Mouse (Mus musculus) heart, embryonic 11.5 days (tissue): ENCODE results near the gene Dennd1a. TPM values are rescaled to one million over a fixed set of nuclear protein-coding genes. Genes with fewer than 3 reads are reported as not detected.

Experiments used
- ATAC-seq: fragments of 200-750 bp; cut with Nextera tagmentation; replicated peaks from 2 replicates; pipeline ENCODE4 v1.8.0; 2017; ENCODE audit warnings: moderate library complexity; ENCODE audit not compliant: insufficient number of reproducible peaks, low FRiP score, low TSS enrichment
- H3K27ac ChIP-seq: fragments of 300-500 bp; sonication (generic); 2 replicates; pipeline ENCODE4 v1.5.1; 2014; ENCODE audit warnings: mild to moderate bottlenecking, low read depth, low read length
- H3K27me3 ChIP-seq: fragments of 300-500 bp; sonication (generic); 2 replicates; pipeline ENCODE4 v1.6.1; 2014; ENCODE audit warnings: mild to moderate bottlenecking, low read length, mixed read lengths; ENCODE audit not compliant: control insufficient read depth, insufficient read depth
- H3K36me3 ChIP-seq: fragments of 300-500 bp; sonication (generic); 2 replicates; pipeline ENCODE4 v1.6.1; 2014; ENCODE audit warnings: mild to moderate bottlenecking, low read length, moderate library complexity, mixed read lengths; ENCODE audit not compliant: control insufficient read depth, insufficient read depth
- H3K4me1 ChIP-seq: fragments of 300-500 bp; sonication (generic); 2 replicates; pipeline ENCODE4 v1.6.1; 2014; ENCODE audit warnings: low read length; ENCODE audit not compliant: control insufficient read depth, insufficient read depth
- H3K4me2 ChIP-seq: fragments of 300-500 bp; sonication (generic); 2 replicates; pipeline ENCODE4 v1.6.1; 2014; ENCODE audit warnings: mild to moderate bottlenecking, moderate library complexity
- H3K4me3 ChIP-seq: fragments of 300-500 bp; sonication (generic); 2 replicates; pipeline ENCODE4 v1.5.1; 2014; ENCODE audit warnings: low read depth, low read length
- H3K9ac ChIP-seq: fragments of 300-500 bp; sonication (generic); 2 replicates; pipeline ENCODE4 v1.6.1; 2014; ENCODE audit warnings: mild to moderate bottlenecking, low read depth, low read length, moderate library complexity
- H3K9me3 ChIP-seq: fragments of 300-500 bp; sonication (generic); replicated peaks from 2 replicates; pipeline ENCODE4 v1.6.1; 2016; ENCODE audit warnings: low read length; ENCODE audit not compliant: control insufficient read depth
- WGBS: fragments of 180-500 bp; shearing (Covaris S2); extraction: QIAGEN DNeasy Blood & Tissue Kit; methylation state at CpG from one replicate; pipeline ENCODE4 v1.1.7; 2014; ENCODE audit not compliant: insufficient replicate concordance; 5-methylcytosine and 5-hydroxymethylcytosine counted together
- polyA plus RNA-seq: library from polyadenylated mRNA; unstranded; fragments of >200 nt; fragmentation: Nextera tagmentation; extraction: Ambion mirVana; gene quantifications from 2 replicates; pipeline ENCODE4 v1.2.1, GENCODE M21; 2014

Dennd1a gene
- 7.2 and 9.6 TPM in 2 replicates for polyA plus RNA-seq

DNA sequence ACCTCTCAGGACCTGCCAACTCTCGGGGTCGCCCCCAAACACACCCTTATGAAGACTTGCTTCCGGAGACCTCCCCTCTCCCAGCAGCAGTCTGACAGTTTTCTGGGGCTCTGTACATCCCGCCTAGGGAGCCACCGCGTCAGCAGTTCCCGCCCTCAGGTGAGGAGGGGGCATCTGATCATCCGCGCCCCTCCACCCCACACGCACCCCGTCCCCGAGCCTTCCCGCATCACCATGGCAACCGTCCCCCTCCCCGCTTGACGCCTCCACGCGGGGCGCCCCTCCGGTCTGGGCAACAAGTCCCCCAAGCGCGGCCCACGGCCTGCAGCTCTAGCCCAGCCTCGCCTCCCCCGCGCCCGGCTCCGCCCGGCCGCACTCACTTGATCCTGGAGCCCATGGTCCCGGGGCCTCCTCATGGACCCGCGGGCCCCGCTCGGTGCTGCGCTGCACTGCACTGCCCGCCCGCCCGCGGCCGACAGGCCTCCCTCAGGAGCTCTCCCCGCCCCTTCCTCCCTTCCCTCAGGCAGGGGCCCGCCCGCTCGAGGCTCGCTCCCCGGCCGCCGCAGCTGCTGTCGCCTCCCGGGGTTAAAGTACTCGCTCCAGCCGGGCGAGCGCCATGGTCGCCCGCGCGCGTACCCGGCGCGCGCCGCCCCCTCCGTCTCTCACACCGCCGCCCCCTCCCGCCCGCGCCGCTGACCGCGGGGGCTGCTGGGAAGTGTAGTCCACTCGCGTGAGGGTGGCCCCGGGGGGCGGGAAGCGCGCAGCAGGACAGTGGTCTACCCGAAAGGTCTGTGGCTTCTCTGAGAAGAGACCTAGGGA is at the start of gene Dennd1a:
Gene Dennd1a (minus strand): TSS at position 658 of the 819 bp plus-strand sequence.
- H3K27me3 ChIP-seq = no peaks in the 10 kb centered on the region
- no peaks in the 10 kb centered on the region for H3K9me3 ChIP-seq
- peak within 1 kb of the TSS; percentile 76 for H3K4me2 ChIP-seq
- peak; percentile 90 for ATAC-seq
- under 1% methylated on average over 80 of the region's 81 CpGs for WGBS
- H3K36me3 ChIP-seq = no peaks in the 10 kb centered on the region
- H3K4me1 ChIP-seq = peaks cover 7% of the 10 kb centered on the region; the same call in 1 of the 2 replicates
- peak within 1 kb of the TSS; percentile 91 for H3K27ac ChIP-seq
- H3K4me3 ChIP-seq = peak within 1 kb of the TSS; percentile 94
- H3K9ac ChIP-seq = peak within 1 kb of the TSS; percentile 91

DNA sequence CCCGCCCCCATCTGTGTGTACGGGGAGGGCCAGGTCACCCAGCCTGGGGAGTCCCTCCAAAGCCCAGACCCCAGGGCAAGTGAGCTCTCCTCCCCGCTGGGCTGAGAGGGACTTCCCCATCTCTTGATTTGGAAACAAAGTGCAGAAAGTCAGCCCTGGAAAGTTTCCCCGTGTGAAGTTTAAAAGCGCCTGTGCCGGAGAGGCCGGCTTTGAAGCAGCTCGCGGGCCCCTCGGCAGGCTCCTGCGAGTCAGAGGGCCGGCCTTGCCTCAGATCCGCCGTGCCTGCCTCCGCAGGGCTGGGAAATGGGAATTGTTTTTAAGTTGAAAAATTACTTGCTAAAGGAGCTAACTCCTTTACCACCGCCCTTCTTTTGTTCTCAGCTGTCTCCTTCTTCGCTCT is 49.4 kb upstream of the Dennd1a start:
- peak overlapping the region; percentile 55 for H3K4me2 ChIP-seq
- peaks cover 88% of the 10 kb centered on the region for H3K27me3 ChIP-seq
- 3% methylated on average over 17 of the region's 17 CpGs for WGBS
- peak overlapping the region; percentile 23 for H3K4me3 ChIP-seq
- no peak for ATAC-seq
- H3K9me3 ChIP-seq = no peaks in the 10 kb centered on the region
- peaks cover 9% of the 10 kb centered on the region for H3K4me1 ChIP-seq
- H3K9ac ChIP-seq = no peak overlapping the region
- H3K27ac ChIP-seq = no peak overlapping the region
- no peaks in the 10 kb centered on the region for H3K36me3 ChIP-seq

DNA sequence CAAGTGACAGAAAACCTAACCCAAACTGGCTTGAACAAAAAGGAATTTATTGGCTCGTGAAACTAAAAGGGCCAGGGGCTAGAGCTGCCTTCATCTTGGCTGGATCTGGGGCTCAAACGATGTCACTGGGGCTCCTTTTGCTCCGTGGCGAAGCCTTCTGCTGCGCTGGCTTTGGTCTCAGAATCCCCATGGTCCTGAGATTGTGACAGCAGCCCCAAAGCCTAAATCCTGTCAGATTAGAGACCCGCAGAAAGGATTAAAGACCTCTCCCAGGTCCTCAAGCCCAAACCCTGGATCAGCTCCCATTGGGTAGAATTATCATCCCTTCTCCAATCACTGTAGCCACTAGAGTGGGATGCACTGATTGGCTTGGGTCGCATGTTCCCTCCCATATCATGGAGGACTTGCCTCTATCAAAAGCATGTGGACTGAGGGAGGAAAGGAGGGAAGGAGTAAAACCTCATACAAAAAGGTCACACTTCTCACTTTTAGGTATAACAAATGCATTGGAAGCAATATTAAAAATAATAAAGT is 46.5 kb upstream of the Dennd1a start:
- H3K9ac ChIP-seq = no peak overlapping the region
- H3K4me1 ChIP-seq = peaks cover 3% of the 10 kb centered on the region; the same call in 1 of the 2 replicates
- peaks cover 61% of the 10 kb centered on the region for H3K27me3 ChIP-seq
- H3K4me3 ChIP-seq = no peak overlapping the region
- WGBS = 30% methylated on average over 7 of the region's 7 CpGs
- H3K36me3 ChIP-seq = no peaks in the 10 kb centered on the region
- H3K27ac ChIP-seq = no peak overlapping the region
- no peak for ATAC-seq
- H3K9me3 ChIP-seq = no peaks in the 10 kb centered on the region
- no peak overlapping the region for H3K4me2 ChIP-seq

DNA sequence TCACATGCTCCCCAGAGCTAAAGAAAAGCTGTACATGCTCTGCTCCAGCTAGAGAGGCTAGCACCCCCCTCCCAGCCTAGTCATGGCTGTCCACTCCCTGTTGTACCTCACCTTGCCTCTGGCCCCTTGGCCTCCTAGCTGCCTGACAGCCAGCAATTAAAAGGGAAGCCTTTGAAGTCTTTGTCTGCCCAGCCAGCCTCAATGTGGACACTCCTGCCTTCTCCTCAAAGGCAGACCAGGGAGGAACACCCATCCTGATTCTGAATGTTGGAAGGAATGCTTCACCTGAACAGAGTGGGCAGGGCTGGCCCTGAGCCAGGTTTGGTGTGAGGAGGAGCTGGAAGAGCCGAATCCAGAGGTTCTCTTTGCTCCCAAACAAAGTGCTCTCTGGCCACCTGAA is 39.5 kb upstream of the Dennd1a start:
- ATAC-seq = no peak
- 56% methylated on average over 1 of the region's 1 CpGs for WGBS
- Histone ChIP-seq H3K4me3 (no peak overlapping the region), H3K9ac (no peak overlapping the region), H3K36me3 (no peaks in the 10 kb centered on the region), H3K27ac (no peak overlapping the region), H3K27me3 (peaks cover 5% of the 10 kb centered on the region; the same call in 1 of the 2 replicates), H3K9me3 (no peaks in the 10 kb centered on the region), H3K4me1 (no peaks in the 10 kb centered on the region), H3K4me2 (no peak overlapping the region)

DNA sequence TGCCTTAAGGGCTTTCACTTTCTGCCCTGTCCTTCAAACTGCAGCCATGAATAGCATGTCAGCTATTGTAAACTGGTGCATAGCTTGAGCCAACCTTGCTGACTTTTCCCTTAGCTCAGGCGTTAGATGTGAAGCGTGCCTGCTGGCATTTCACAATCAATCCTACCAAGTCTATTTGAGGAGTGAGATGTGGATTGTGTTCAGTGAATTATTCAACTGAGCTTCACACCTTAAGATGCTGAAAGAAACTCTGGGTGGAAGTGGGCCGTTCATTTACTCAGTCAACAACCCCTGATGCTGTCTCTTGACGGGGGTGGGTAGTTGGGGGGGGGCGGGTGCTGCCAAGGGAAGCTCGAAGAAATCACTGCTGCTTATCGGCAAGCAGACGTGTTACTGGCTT is 36.2 kb upstream of the Dennd1a start:
- peaks cover 3% of the 10 kb centered on the region; the same call in 1 of the 2 replicates for H3K27me3 ChIP-seq

DNA sequence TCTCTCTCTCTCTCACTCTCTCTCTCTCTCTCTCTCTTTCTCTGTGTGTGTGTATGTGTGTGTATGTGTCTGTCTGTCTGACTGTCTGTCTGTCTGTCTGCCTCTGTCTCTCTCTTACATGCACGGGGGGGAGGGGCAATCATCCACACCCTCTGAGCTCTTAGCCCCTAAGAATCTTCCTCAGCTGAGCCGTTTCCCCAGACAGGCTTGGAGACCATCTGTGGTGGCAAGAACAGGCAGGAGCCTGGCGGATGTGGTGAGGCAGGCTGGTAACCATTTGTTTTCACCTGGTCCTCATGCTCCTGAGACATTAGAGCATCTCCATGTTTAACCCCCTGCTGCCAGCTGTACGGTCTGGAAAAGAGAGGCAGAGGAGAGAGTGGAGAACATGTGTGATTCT is 33.7 kb upstream of the Dennd1a start:
- no peaks in the 10 kb centered on the region for H3K36me3 ChIP-seq
- no peak overlapping the region for H3K27ac ChIP-seq
- no peak overlapping the region for H3K4me2 ChIP-seq
- H3K9me3 ChIP-seq = no peaks in the 10 kb centered on the region
- WGBS = 45% methylated on average over 4 of the region's 4 CpGs
- H3K4me3 ChIP-seq = no peak overlapping the region
- H3K9ac ChIP-seq = no peak overlapping the region
- no peaks in the 10 kb centered on the region; the same call in 1 of the 2 replicates for H3K27me3 ChIP-seq
- H3K4me1 ChIP-seq = no peaks in the 10 kb centered on the region
- ATAC-seq = no peak

More for the DNA sequence above, 36.2 kb upstream of the Dennd1a start:
- H3K4me2 ChIP-seq = no peak overlapping the region
- no peak overlapping the region for H3K9ac ChIP-seq
- H3K4me1 ChIP-seq = no peaks in the 10 kb centered on the region
- H3K36me3 ChIP-seq = no peaks in the 10 kb centered on the region
- no peak overlapping the region for H3K27ac ChIP-seq
- H3K9me3 ChIP-seq = no peaks in the 10 kb centered on the region
- ATAC-seq = no peak
- H3K4me3 ChIP-seq = no peak overlapping the region
- WGBS = 36% methylated on average over 8 of the region's 8 CpGs

DNA sequence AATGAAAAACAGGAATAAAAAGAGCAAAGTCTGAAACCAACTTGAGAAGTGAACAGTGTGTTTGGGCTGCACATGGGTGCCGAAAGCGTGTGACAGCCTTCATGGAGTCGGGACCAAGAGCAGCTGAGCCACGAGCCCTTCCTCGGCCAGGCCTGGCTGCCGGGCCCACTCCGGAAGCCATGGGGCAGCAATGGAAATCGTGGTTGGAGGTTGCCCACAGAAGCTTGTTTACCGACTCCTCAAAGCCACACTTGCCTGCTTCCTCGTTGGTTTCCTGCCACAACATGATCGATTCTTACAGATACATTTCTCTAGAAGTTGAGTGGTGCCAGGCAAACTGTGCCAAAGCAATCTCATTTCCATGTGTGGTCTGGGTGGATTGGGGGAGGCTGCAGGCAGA is 31.9 kb upstream of the Dennd1a start:
- ATAC-seq = no peak
- H3K27me3 ChIP-seq = no peaks in the 10 kb centered on the region
- H3K9ac ChIP-seq = no peak overlapping the region
- no peaks in the 10 kb centered on the region for H3K36me3 ChIP-seq
- 79% methylated on average over 11 of the region's 11 CpGs for WGBS
- H3K4me2 ChIP-seq = no peak overlapping the region
- no peaks in the 10 kb centered on the region for H3K4me1 ChIP-seq
- H3K4me3 ChIP-seq = no peak overlapping the region
- H3K27ac ChIP-seq = no peak overlapping the region
- no peaks in the 10 kb centered on the region for H3K9me3 ChIP-seq

DNA sequence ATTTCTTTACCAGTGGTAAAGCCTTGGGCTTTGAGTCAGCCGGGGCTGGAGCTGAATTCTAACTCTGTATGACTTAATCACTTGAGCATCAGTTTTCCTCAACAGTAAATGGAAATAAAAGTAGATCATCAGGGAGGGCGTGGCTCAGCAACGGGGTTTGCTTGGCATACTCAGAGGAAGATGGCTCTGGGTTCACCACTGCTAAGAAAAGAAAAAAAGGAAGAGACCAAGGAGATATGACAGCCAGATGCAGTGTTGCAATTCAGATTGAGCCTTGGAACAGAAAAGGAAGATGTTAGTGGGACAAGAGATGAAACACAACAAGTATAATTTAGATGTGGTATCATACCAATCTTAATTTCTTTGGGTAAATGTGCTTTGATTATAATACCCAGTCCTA is 26.2 kb upstream of the Dennd1a start:
- Histone ChIP-seq H3K27me3 (peaks cover 5% of the 10 kb centered on the region; the same call in 1 of the 2 replicates), H3K9ac (no peak overlapping the region), H3K9me3 (no peaks in the 10 kb centered on the region), H3K4me2 (no peak overlapping the region), H3K4me3 (no peak overlapping the region), H3K27ac (no peak overlapping the region), H3K36me3 (no peaks in the 10 kb centered on the region), H3K4me1 (no peaks in the 10 kb centered on the region)
- WGBS = 36% methylated on average over 3 of the region's 3 CpGs
- no peak for ATAC-seq
